Mouse (Mus musculus) neutrophil, adult 5-6 weeks (primary cell): ENCODE measurements at regions not wholly inside any gene's neighbourhood (a gene's known extent, or its start where the extent isn't known, plus 50 kb on each side); places are given as distances from the start of the nearest gene placed in this dataset.
"Not testable (repeated sequence)": the region's sequence is repeated elsewhere in the genome, so short reads cannot be mapped to it uniquely, and the experiment has no call there.

Experiments used
- ATAC-seq: fragments of 151-379, 151-347 bp; 2 replicates; pipeline ENCODE4 v1.8.0; 2017; ENCODE audit warnings: mild to moderate bottlenecking, moderate TSS enrichment; ENCODE audit not compliant: insufficient number of reproducible peaks, poor library complexity, low FRiP score, severe bottlenecking; ENCODE audit errors: extremely low read depth

DNA sequence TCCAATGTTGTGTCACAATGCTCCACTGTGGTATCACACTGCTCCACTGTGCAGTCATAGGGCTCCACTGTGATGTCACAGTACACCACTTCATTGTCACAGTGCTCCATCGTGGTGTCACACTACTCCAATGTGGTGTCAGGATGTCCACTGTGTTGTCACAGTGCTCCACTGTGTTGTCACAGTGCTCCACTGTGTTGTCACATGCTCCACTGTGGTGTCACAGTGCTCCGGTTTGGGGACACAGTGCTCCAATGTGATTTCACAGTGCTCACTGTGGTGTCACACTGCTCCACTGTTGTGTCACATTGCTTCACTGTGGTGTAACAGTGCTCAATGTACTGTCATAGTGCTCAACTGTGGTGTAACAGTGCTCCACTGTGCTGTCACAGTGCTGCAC is 108.1 kb upstream of the Scaf8 start:
- no peak for ATAC-seq

DNA sequence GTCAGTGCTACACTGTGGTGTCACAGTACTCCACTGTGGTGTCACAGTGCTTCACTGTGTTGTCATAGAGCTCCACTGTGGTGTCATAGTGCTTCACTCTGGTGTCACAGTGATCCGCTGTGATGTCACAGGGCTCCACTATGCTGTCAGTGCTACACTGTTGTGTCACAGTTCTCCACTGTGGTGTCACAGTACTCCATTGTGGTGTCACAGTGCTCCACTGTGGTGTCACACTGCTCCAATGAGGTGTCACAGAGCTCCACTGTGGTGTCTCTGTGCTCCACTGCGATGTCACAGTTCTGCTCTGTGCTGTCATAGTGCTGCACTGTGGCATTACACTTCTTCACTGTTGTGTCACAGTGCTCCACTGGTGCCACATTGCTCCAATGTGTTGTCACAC is 107.5 kb upstream of the Scaf8 start:
- ATAC-seq = 0 out of 2 replicates have a peak, but pooled peaks have one; percentile 14

DNA sequence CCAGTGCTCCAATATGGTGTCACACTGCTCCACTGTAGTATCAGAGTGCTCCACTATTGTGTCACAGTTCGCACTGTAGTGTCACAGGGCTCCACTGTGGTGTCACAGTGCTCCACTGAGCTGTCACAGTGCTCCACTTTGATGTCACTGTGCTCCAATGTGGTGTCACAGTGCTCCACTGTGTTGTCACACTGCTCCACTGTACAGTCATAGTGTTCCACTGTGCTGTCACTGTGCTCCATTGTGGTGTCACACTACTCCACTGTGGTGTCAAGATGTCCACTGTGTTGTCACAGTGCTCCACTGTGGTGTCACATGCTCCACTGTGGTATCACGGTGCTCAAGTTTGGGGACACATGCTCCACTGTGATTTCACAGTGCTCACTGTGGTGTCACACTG is 104.8 kb upstream of the Scaf8 start:
- peak; percentile 1; the same call in 1 of the 2 replicates for ATAC-seq

DNA sequence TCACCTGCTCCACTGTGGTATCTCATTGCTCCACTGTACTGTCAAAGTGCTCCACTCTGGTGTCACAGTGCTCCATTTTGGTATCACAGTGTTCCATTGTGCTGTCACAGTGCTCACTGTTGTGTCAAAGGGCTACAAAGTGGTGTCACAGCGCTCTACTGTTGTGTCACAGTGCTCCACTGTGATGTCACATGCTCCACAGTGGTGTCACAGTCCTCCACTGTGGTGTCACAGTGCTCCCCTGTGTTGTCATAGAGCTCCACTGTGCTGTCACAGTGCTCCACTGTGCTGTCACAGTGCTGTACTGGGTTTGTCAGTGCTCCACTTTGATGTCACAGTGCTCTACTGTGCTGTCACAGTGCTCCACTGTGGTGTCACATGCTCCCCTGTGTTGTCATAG is 102.7 kb upstream of the Scaf8 start:
- ATAC-seq = no peak

DNA sequence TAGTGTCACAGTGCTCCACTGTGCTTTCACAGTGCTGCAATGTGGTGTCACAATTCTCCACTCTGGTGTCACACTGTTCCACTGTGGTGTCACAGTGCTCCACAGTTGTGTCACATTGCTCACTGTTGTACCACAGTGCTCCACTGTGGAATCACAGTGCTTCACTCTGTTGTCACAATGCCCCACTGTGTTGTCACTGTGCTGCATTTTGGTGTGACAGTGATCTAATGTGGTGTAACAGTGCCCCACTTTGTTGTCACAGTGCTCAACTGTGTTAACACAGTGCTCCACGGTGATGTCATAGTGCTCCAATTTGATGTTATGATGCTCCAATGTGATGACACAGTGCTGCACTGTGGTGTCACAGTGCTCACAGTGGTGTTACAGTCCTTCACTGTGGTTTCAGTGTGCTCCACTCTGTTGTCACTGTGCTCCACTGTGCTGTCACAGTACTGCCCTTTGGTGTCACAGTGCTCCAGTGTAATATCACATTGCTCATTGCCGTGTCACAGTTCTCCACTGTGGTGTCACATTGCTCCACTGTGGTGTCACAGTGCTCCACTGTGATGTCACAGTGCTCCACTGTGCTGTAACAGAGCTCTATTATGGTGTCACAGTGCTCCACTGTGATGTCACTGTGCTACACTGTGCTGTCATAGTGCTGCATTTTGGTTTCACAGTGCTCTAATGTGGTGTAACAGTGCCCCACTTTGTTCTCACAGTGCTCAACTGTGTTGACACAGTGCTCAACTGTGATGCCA is 95.0 kb upstream of the Scaf8 start:
- 0 out of 2 replicates have a peak, but pooled peaks have one; percentile 24 for ATAC-seq

DNA sequence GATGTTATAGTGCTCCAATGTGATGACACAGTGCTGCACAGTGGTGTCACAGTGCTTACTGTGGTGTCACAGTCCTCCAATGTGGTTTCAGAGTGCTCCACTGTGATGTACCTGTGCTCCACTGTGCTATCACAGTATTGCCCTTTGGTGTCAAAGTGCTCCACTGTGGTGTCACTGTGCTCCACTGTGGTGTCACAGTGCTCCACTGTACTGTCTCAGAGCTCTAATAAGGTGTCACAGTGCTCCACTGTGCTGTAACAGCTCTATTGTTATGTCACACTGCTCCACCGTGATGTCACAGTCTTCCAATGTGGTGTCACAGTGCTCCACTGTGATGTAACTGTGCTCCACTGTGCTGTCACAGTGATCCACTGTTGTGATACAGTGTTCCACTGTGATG is 94.4 kb upstream of the Scaf8 start:
- peak; percentile 33; the same call in 1 of the 2 replicates for ATAC-seq

DNA sequence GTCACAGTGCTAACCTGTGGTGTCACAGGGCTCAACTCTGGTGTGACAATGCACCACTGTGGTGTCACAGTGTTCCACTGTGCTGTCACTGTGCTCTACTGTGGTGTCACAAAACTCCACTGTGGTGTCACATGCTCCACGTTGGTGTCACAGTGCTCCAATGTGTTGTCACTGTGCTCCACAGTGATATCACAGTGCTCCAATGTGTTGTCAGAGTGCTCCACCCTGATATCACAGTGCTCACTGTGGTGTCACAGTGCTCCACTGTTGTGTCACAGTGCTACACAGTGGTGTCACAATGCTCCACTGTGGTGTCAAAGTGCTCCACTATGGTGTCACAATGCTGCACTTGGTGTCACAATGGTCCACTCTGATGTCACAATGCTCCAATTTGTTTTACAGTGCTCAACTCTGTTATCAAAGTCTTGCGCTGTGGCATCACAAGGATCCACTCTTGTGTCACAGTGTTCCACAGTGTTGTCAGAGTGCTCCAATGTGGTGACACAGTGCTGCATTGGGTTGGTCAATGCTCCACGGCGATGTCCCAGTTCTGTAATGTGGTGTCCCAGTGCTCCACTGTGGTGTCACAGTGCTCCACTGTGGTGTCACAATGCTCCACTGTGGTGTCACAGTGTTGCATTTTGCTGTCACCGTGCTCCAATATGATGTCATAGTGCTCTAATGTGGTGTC is 92.4 kb upstream of the Scaf8 start:
- ATAC-seq = no peak

DNA sequence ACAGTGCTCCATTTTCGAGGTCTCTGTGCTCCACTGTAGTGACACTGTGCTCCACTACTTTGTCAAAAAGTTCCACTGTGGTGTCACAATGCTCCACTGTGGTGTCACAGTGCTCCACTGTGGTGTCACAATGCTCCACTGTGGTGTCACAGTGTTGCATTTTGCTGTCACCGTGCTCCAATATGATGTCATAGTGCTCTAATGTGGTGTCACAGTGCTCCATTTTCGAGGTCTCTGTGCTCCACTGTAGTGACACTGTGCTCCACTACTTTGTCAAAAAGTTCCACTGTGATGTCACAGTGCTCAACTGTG is 91.9 kb upstream of the Scaf8 start:
- ATAC-seq = not testable (repeated sequence)

DNA sequence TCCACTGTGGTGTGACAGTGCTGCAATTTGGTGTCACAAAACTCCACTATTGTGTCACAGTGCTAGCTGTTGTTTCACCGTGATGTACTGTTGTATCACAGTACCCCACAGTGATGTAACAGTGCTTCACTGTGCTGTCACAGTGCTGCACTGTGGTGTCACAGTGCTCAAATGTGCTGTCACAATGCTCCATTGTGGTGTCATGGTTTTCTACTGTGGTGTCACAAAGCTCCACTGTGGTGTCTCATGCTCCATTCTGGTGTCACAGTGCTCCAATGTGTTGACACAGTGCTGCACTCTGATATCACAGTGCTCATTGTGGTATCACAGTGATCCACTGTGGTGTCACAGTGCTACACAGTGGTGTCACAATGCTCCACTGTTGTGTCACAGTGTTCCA is 91.3 kb upstream of the Scaf8 start:
- ATAC-seq = no peak

DNA sequence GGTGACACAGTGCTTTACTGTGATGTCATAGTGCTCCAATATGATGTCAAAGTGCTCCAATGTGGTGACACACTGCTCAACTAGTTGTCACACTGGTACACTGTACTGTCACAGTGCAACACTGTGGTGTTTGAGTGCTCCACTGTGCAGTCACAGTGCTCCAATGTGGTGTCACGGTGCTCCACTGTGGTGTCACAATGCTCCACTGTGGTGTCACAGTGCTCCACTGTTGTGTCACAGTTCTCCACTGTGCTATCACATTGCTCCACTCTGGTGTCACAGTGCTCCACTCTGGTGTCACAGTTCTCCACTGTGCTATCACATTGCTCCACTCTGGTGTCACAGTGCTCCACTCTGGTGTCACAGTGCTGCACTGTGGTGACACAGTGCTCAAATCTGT is 87.9 kb upstream of the Scaf8 start:
- peak; percentile 27; the same call in 1 of the 2 replicates for ATAC-seq

DNA sequence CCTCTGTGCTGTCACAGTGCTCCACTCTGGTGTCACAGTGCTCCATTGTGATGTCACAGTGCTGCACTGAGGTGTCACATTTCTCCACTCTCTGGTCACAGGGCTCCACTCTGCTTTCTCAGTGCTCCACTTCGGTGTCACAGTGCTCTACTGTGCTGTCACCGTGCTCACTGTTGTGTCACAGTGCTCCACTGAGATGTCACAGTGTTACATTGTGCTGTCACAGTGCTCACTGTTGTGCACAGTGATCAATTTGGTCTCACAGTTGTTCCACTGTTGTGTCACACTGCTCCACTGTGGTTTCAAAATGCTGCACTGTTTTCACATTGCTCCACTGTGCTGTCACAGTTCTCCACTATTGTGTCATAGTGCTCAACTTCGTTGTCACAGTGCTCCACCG is 87.4 kb upstream of the Scaf8 start:
- ATAC-seq = no peak

DNA sequence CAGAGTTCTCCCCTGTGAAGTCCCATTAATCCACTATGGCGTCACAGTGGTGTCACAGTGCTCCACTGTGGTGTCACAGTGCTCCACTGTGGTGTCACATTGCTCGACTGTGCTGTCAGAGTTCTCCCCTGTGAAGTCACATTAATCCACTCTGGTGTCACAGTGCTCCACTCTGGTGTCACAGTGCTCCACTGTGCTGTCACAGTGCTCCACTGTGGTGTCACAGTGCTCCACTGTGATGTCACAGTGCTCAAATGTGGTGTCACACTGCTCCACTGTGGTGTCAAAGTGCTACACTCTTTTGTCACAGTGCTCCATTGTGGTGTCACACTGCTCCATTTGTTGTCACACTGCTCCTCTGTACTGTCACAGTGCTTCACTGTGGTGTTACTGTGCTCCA is 85.0 kb upstream of the Scaf8 start:
- ATAC-seq = peak; percentile 21

DNA sequence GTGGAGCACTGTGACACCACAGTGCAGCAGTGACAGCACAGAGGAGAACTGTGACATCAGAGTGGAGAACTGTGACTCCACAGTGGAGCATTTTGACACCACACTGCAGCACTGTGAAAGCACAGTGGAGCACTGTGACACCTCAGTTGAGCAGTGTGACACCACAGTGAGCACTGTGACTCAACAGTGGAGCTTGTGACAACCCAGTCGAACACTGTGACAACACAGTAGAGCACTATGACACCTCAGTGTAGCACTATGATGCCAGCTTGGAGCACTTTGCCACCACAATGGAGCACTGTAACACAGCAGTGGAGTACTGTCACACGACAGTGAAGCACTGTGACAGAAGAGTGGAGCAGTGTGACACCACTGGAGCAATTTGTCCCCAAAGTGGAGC is 79.7 kb upstream of the Scaf8 start:
- no peak for ATAC-seq

DNA sequence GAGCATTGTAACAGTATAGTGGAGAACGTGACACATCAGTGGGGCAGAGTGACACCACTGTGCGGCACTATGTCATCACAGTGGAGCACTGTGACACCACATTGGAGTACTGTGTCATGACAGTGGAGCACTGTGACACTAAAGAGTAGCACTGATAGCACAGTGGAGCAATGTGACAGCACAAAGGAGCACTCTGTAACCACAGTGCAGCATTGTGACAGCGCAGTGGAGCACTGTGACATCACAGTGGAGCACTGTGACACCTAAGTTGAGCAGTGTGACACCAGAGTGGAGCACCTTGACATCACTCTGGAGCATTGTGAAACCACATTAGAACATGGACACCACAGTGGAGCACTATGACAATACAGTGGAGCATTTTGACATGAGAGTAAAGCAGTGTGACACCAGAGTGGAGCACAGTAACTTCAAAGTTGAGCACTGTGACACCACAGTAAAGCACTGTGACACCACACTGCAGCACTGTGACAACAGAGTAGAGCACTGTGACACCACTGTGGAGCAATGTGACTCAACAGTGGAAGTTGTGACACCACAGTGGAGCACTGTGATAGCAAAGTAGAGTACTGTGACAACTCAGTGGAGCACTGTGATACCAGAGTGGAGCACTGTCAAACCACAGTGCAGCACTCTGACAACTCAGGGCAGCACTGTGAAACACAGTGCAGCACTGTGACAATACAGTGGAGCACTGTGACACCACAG is 77.5 kb upstream of the Scaf8 start:
- no peak for ATAC-seq

DNA sequence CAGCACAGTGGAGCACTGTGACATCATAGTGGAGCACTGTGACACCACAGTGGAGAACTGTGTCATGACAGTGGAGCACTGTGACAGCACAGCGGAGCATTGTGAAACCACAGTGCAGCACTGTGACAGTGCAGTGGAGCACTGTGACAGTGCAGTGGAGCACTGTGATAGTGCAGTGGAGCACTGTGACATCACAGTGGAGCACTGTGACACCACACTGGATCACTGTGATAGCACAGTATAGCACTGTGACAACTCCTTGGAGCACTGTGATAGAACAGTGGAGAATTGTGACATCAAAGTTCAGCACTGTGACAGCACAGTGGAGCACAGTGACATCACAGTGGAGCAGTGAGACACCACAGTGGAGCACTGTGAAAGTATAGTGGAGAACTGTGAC is 76.7 kb upstream of the Scaf8 start:
- ATAC-seq = peak; percentile 11; the same call in 1 of the 2 replicates

DNA sequence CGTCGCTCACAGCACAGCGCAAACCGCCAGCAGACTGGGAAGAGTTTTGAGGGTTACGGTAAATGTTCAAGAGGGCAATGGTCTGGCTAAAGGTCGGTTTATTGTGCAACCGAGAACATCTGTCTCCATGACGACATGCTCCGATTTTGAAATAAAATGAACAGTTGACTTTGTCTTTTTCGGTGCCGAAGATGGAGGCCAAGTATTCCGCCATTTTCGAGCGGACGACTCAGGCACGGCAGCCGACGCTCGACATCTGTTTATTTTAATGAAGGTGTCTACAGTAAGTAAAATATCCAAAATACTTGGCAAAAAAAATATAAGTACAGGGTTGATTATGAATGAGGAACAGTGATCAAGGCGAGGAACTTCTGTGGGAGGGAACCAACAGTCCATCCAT is 70.3 kb upstream of the Scaf8 start:
- 0 out of 2 replicates have a peak, but pooled peaks have one; percentile 46 for ATAC-seq

DNA sequence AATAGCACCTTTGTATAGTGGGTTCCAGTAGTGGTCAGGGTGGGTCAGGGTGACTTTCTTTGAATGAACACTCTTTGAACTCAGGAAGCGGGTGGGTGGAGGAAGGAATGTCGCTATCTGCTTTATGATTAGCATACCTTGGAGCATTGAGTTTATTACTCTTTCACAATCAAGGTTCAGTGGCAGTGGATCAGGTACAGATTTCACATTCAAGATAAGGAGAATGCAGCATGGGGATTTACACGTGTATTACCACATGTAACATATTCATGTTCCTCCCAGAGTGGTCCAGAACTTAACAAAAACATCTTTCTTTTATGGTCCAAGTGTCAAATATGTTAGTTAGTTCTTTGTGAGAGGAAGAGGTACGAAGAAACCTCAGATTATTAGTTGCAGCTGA is 60.9 kb upstream of the Scaf8 start:
- not testable (repeated sequence) for ATAC-seq

DNA sequence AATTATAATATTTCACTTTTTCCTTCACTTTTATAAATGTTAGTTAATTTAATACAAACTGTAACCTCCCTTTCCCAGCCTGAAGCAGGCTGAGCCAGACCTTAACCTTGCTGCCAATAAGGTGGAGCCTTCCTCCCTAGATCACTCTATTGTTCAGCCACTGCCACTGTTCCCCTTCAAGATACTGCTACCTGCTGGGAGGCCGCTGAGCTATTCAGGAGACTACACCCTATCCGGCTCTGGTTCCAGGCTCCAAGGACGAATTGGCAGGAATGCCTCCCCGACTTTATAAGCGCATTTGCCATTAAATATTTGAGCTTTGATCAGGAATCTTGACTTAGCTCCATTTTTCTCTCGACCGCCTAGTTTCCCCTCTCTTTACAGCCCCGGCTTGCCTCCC is 59.9 kb upstream of the Scaf8 start:
- ATAC-seq = not testable (repeated sequence)

DNA sequence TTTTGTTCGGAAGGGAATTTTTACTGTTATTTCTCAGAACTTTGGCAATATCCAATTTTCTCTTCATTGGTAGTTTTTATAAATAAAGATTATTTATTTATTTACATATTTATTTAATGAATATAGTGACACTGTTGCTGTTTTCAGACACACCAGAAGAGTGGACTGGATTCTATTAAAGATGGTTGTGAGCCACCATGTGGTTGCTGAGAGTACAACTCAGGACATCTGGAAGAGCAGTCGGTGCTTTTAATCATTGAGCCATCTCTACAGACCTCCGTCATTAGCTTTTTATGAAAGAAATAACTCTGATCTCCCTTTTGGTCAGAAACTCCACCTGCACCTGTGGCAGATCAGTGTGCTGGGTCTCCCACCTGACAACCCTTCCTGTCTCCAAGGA is 59.4 kb upstream of the Scaf8 start:
- ATAC-seq = not testable (repeated sequence)

DNA sequence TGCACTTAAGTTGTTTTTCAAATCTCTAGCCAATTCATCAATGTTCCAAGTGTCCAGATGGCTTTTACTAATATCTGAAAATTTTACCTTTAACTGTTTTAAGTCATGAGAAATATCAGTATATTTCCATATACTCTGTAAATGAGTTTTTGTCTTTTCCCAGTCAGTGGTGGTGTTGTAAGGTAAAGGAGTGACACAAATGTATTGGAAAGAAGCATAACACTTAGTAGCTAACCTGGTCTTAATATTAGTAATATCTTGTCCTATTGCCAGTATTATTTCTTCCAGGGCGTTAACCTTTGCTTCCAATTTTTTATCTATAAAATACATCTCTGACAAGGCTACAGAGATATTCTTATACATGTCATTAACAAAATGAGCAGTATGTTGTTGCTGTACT is 51.4 kb upstream of the Scaf8 start:
- ATAC-seq = not testable (repeated sequence)
